Mouse (Mus musculus) C2C12 (cell line): Measurements from ENCODE around the gene Mansc1.

Experiments used
- CEBPB ChIP-seq: IDR thresholded peaks from one replicate; pipeline ENCODE4 v1.6.1; 2011; ENCODE audit warnings: low read depth, mild to moderate bottlenecking, control low read depth, moderate library complexity
- CTCF ChIP-seq: IDR thresholded peaks from one replicate; pipeline ENCODE4 v1.5.1; 2011; ENCODE audit not compliant: control insufficient read depth, insufficient read depth, insufficient read length
- MAX ChIP-seq: IDR thresholded peaks from one replicate; pipeline ENCODE4 v1.6.1; 2011; ENCODE audit warnings: mild to moderate bottlenecking, control low read depth

DNA sequence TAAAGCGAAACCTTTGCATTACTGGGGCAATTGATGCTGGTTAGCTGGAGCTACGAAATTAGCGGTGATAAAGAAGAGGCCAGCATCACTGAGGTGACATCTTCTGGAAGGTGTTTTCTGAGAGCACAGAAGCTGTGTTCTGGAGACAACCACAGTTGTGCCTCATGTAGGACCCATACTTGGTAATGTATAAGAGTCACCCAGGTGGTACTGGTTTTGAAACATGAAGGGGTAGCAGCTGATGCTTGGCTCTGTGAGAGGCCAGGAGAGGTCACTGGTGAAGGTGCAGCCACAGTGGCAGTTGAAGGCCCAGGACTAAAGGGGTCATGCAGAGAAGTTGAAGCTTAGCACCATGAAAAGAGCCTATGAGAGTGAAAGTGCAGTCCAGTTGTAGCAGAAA lies 6.9 kb upstream of the Mansc1 start, which contains the start of gene Borcs5:
- no peak for TF ChIP-seq CTCF
- no peak for TF ChIP-seq CEBPB
- no peak for TF ChIP-seq MAX
